Mouse (Mus musculus): ENCODE data around the gene Adrb1. TPM values are rescaled to one million over a fixed set of nuclear protein-coding genes. Genes with fewer than 3 reads are reported as not detected.

The Adrb1 gene
- total RNA-seq, 2 experiments from 2014 or later, result 22.7 to 30.3 TPM

- intact Hi-C loops (cut with DNase I), result no loop called here
- peak in 1 of 2 experiments; percentile 47 for DNase-seq
Measured at GRCm38 (mm10) chr19:56701404-56702033, 20.5 kb upstream of the Adrb1 start.

- no peak for DNase-seq
- intact Hi-C loops (cut with DNase I), result no loop called here
Measured at GRCm38 (mm10) chr19:56702039-56702438, 20.0 kb upstream of the Adrb1 start.

- peak in 1 of 2 experiments; percentile 42 for DNase-seq
- intact Hi-C loops (cut with DNase I), result no loop called here
Measured at GRCm38 (mm10) chr19:56703238-56704097, 18.5 kb upstream of the Adrb1 start.

- DNase-seq, result no peak
- intact Hi-C loops (cut with DNase I), result no loop called here
Measured at GRCm38 (mm10) chr19:56705026-56705675, 16.8 kb upstream of the Adrb1 start.

- intact Hi-C loops (cut with DNase I), result no loop called here
- DNase-seq, result no peak
Measured at GRCm38 (mm10) chr19:56708794-56709193, 13.2 kb upstream of the Adrb1 start.

- no peak for DNase-seq
- intact Hi-C loops (cut with DNase I), result no loop called here
Measured at GRCm38 (mm10) chr19:56710131-56710905, 11.7 kb upstream of the Adrb1 start.

- DNase-seq, result no peak
- intact Hi-C loops (cut with DNase I), result no loop called here
Measured at GRCm38 (mm10) chr19:56713613-56714012, 8.4 kb upstream of the Adrb1 start.

GRCm38 (mm10) chr19:56714661-56715170, 7.3 kb upstream of the Adrb1 start:
- intact Hi-C loops (cut with DNase I), result no loop called here
- no peak for DNase-seq

GRCm38 (mm10) chr19:56718046-56718445, 4.0 kb upstream of the Adrb1 start:
- intact Hi-C loops (cut with DNase I), result loop anchor here (2.0 kb wide), 1 partner anchor 33 kb away; no protein-coding TSS in a partner anchor

GRCm38 (mm10) chr19:56720882-56721281, 1.1 kb upstream of the Adrb1 start:
- intact Hi-C loops (cut with DNase I), result loop anchor here (1.0 to 5.0 kb wide), 2 partner anchors 23 to 154 kb away; no protein-coding TSS in a partner anchor
- DNase-seq, result no peak

More at GRCm38 (mm10) chr19:56718046-56718445, 4.0 kb upstream of the Adrb1 start:
- no peak for DNase-seq

- DNase-seq, result no peak
- intact Hi-C loops (cut with DNase I), result loop anchor here (5.0 kb wide), 1 partner anchor 155 kb away; no protein-coding TSS in a partner anchor
Measured at GRCm38 (mm10) chr19:56722291-56722707, 300 bp downstream of the Adrb1 start.

- intact Hi-C loops (cut with DNase I), result loop anchor here (5.0 kb wide), 1 partner anchor 156 kb away; no protein-coding TSS in a partner anchor
- DNase-seq, result peak in 1 of 2 experiments; percentile 62
Measured at GRCm38 (mm10) chr19:56722711-56723330, 822 bp downstream of the Adrb1 start.

- intact Hi-C loops (cut with DNase I), result loop anchor here (2.0 to 5.0 kb wide), 2 partner anchors 156 to 301 kb away; no protein-coding TSS in a partner anchor
- DNase-seq, result peak; percentile 72 to 78
Measured at GRCm38 (mm10) chr19:56723331-56724125, 1.5 kb downstream of the Adrb1 start.

- intact Hi-C loops (cut with DNase I), result loop anchor here (2.0 to 5.0 kb wide), 2 partner anchors 157 to 301 kb away; no protein-coding TSS in a partner anchor
Measured at GRCm38 (mm10) chr19:56724126-56724597, 2.2 kb downstream of the Adrb1 start.

GRCm38 (mm10) chr19:56727170-56727877, 5.3 kb downstream of the Adrb1 start:
- intact Hi-C loops (cut with DNase I), result loop anchor here (2.0 kb wide), 2 partner anchors 49 to 127 kb away; no protein-coding TSS in a partner anchor
- DNase-seq, result peak in 1 of 2 experiments; percentile 47

More at GRCm38 (mm10) chr19:56724126-56724597, 2.2 kb downstream of the Adrb1 start:
- DNase-seq, result peak in 1 of 2 experiments; percentile 45

GRCm38 (mm10) chr19:56734033-56734572, 12.1 kb downstream of the Adrb1 start:
- peak in 1 of 2 experiments; percentile 53 for DNase-seq
- intact Hi-C loops (cut with DNase I), result no loop called here

- intact Hi-C loops (cut with DNase I), result loop anchor here (2.0 kb wide), 1 partner anchor 39 kb away; no protein-coding TSS in a partner anchor
- DNase-seq, result no peak
Measured at GRCm38 (mm10) chr19:56735747-56736146, 13.7 kb downstream of the Adrb1 start.
